8 mouse cellular contexts compared by ENCODE assay signal in the genomic region with DNA sequence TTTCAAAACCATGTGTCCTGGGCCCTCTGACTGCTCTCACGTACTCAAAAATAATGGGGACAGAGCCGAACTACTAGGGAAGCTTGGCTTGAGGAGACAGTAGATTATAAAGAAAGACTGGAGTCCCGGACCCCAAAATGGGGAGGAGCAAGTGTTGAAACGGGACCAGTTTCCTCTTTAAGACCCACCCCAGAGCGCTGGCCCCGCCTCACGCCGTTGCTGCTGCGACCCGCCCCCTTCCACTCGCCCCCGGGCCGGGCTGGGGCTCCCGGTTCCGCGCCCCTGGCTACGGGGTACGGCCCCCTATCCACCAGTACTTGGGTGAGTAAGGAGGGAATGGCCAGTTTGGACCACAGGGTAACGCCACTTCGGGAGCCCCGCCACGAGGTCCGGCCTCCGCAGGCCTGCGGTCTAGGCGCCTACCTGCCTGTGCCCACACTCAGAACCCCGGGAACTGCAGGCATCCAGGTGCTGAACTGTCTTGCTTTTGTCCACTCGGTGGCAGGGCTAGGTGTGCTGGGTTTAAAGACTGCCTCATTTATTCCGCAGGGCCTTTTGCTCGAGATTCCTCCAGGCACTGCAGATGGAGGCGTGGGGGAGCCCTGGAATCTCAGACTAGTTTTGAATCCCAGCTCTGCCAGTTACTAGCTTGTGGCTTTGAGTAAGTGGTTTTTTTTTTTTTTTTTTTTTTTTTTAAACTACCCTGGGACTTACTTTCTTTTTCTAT. TPM values are rescaled to one million over a fixed set of nuclear protein-coding genes. Genes with fewer than 3 reads are reported as not detected.
A peak's percentile ranks its signal among the peaks of the same experiment; 100 is the strongest.
DNase-seq lines count a peak whose midpoint lies in the region; ATAC-seq and TF ChIP-seq lines count a peak whose summit lies in the region.

No protein-coding gene starts in this region.

- peak overlapping the region; percentile 84 for H3K4me2 ChIP-seq in hindbrain, embryonic 11.5 days (replicated peaks; ENCODE audit: low read depth, low read length)

- no peaks in the 10 kb centered on the region for H3K36me3 ChIP-seq in hindbrain, embryonic 11.5 days (ENCODE audit: control insufficient read depth, insufficient read depth, low read length)
- H3K36me3 ChIP-seq in macrophage (ENCODE audit: inconsistent target): peaks cover 26% of the 10 kb centered on the region

- H3K4me3 ChIP-seq in hindbrain, embryonic 11.5 days (ENCODE audit: low read depth, low read length): peak overlapping the region; percentile 57
- peak overlapping the region; percentile 52 for H3K4me3 ChIP-seq in macrophage (ENCODE audit: inconsistent target)

- POLR2A ChIA-PET in Patski (lab: Charles Lee): no interaction called here

- no peaks in the 10 kb centered on the region for H3K27me3 ChIP-seq in Patski
- no peaks in the 10 kb centered on the region for H3K27me3 ChIP-seq in hindbrain, embryonic 11.5 days (ENCODE audit: control insufficient read depth, insufficient read depth, low read length)

- 0 out of 2 replicates have a peak overlapping the region, but pooled peaks have one; percentile 10 for H3K27ac ChIP-seq in hindbrain, embryonic 11.5 days (ENCODE audit: low read depth, low read length)
- peak overlapping the region; percentile 50 for H3K27ac ChIP-seq in macrophage

- WGBS in hindbrain, embryonic 11.5 days: 2% methylated on average over 31 of the region's 31 CpGs
- WGBS in macrophage (ENCODE audit: missing documents): under 1% methylated on average over 31 of the region's 31 CpGs

- in situ Hi-C loops in Patski (cut with MboI; ENCODE audit: low pct_unique_long_range_greater_than_20kb): no loop called here

- no peaks in the 10 kb centered on the region for H3K4me1 ChIP-seq in hindbrain, embryonic 11.5 days (replicated peaks; ENCODE audit: control insufficient read depth, insufficient read depth, low read length)

- peaks cover 26% of the 10 kb centered on the region; the same call in 1 of the 2 replicates for H3K79me2 ChIP-seq in macrophage (ENCODE audit: inconsistent target)

- no peak for TF ChIP-seq CTCF in Patski (IDR thresholded peaks at IDR 0.05)

- no peak for DNase-seq in Patski (ENCODE audit: low read depth, low spot score)
- peak; percentile 73 for DNase-seq in cerebellum, adult 9-11 months
- peak; percentile 31 to 62 for DNase-seq in frontal cortex, postnatal 10 days (ENCODE audit: low spot score in 2 of 2)
- peak; percentile 64 for DNase-seq in hindbrain, embryonic 11.5 days (ENCODE audit: low spot score)
- peak; percentile 43 to 61 for DNase-seq in layer of hippocampus, postnatal 25 days (ENCODE audit: extremely low spot score in 1 of 2, low spot score in 1 of 2)
- peak; percentile 49 to 70 for DNase-seq in right cerebral cortex, adult 2 months (ENCODE audit: low spot score in 2 of 2)
- DNase-seq in urinary bladder, postnatal 36 days (ENCODE audit: low spot score in 2 of 2): peak; percentile 69 to 74

- H3K9me3 ChIP-seq in hindbrain, embryonic 11.5 days (ENCODE audit: control insufficient read depth, low read length): no peaks in the 10 kb centered on the region

- peak overlapping the region; percentile 71 for H3K9ac ChIP-seq in hindbrain, embryonic 11.5 days (ENCODE audit: low read depth, low read length)

- CTCF ChIA-PET in Patski (lab: Charles Lee): interaction anchor here (1.0 to 4.0 kb wide), 4 partner anchors 12 to 203 kb away, joined by 4 to 19 read pairs (median 4); a partner anchor contains a TSS

- peak; percentile 74 for ATAC-seq in Patski
- ATAC-seq in hindbrain, embryonic 11.5 days (ENCODE audit: low FRiP score): peak; percentile 83

RNA-seq across cellular contexts. Expression of a gene that starts 13.0 kb away (rescaled TPM):
- polyA plus RNA-seq in Patski (2021): 33.7 TPM
- polyA plus RNA-seq in hindbrain, embryonic 11.5 days (2014; fragmentation: Nextera tagmentation; extraction: Ambion mirVana): 47.4 and 50.3 TPM in 2 replicates
- total RNA-seq in layer of hippocampus, postnatal 25 days (2021): 10 to 100 TPM; 27.7 to 34.0 TPM
- total RNA-seq in macrophage (2018; cell fraction: chromatin; rRNA removed): 100 to 1,000 TPM in 12 of 26 experiments, 10 to 100 TPM in 14; 35.0 to 252 (median 88.7) TPM
- total RNA-seq in macrophage (2018; cell fraction: cytosol; rRNA removed): 100 to 1,000 TPM in 13 of 26 experiments, 10 to 100 TPM in 13; 48.3 to 295 (median 135) TPM
- total RNA-seq in macrophage (2018; cell fraction: nucleus; rRNA removed): 100 to 1,000 TPM in 15 of 26 experiments, 10 to 100 TPM in 11; 32.0 to 256 (median 136) TPM
- 35.9 to 98.6 TPM (median 72.6 TPM) in 3 replicates for polyA plus RNA-seq in macrophage (2018)

RNA-seq across cellular contexts. Expression of a gene that starts 13.0 kb away (rescaled TPM):
- 40.0 TPM for polyA plus RNA-seq in Patski (2021)
- 40.0 and 42.1 TPM in 2 replicates for polyA plus RNA-seq in hindbrain, embryonic 11.5 days (2014; fragmentation: Nextera tagmentation; extraction: Ambion mirVana)
- total RNA-seq in layer of hippocampus, postnatal 25 days (2021): 10 to 100 TPM; 36.7 to 37.8 TPM
- 100 to 1,000 TPM; 148 to 312 (median 209) TPM for total RNA-seq in macrophage (2018; cell fraction: chromatin; rRNA removed)
- 10 to 100 TPM; 50.5 to 76.2 (median 61.5) TPM for total RNA-seq in macrophage (2018; cell fraction: cytosol; rRNA removed)
- 100 to 1,000 TPM; 104 to 290 (median 140) TPM for total RNA-seq in macrophage (2018; cell fraction: nucleus; rRNA removed)
- 30.0 to 31.7 TPM (median 30.9 TPM) in 3 replicates for polyA plus RNA-seq in macrophage (2018)

RNA-seq across cellular contexts. Expression of a gene that starts 32.9 kb away (rescaled TPM):
- polyA plus RNA-seq in Patski (2021) (43.2 TPM), macrophage (2018) (307 to 396 TPM (median 393 TPM) in 3 replicates)
- polyA plus RNA-seq in hindbrain, embryonic 11.5 days (2014; fragmentation: Nextera tagmentation; extraction: Ambion mirVana): 35.3 and 35.5 TPM in 2 replicates
- total RNA-seq in layer of hippocampus, postnatal 25 days (2021): 10 to 100 TPM; 28.9 to 30.2 TPM
- total RNA-seq in macrophage (2018; cell fraction: chromatin; rRNA removed): 10 to 100 TPM; 25.0 to 98.8 (median 68.0) TPM
- total RNA-seq in macrophage (2018; cell fraction: cytosol; rRNA removed): 100 to 1,000 TPM; 340 to 655 (median 502) TPM
- 100 to 1,000 TPM; 107 to 292 (median 177) TPM for total RNA-seq in macrophage (2018; cell fraction: nucleus; rRNA removed)

RNA-seq across cellular contexts. Expression of a gene that starts 44.6 kb away (rescaled TPM):
- 47.2 TPM for polyA plus RNA-seq in Patski (2021)
- 9.3 and 10.3 TPM in 2 replicates for polyA plus RNA-seq in hindbrain, embryonic 11.5 days (2014; fragmentation: Nextera tagmentation; extraction: Ambion mirVana)
- 10 to 100 TPM; 67.7 to 70.4 TPM for total RNA-seq in layer of hippocampus, postnatal 25 days (2021)
- 10 to 100 TPM; 16.3 to 80.2 (median 56.7) TPM for total RNA-seq in macrophage (2018; cell fraction: chromatin; rRNA removed)
- total RNA-seq in macrophage (2018; cell fraction: cytosol; rRNA removed): 10 to 100 TPM; 27.4 to 46.5 (median 37.8) TPM
- 10 to 100 TPM; 29.1 to 75.2 (median 49.1) TPM for total RNA-seq in macrophage (2018; cell fraction: nucleus; rRNA removed)
- polyA plus RNA-seq in macrophage (2018): 32.9 to 38.1 TPM (median 35.0 TPM) in 3 replicates
